Mouse (Mus musculus): Measurements from ENCODE around the gene Tshz2. TPM values are rescaled to one million over a fixed set of nuclear protein-coding genes. Genes with fewer than 3 reads are reported as not detected.

Tshz2 gene
- polyA plus RNA-seq, 1 experiment from 2014 or later: 5.9 TPM

DNA sequence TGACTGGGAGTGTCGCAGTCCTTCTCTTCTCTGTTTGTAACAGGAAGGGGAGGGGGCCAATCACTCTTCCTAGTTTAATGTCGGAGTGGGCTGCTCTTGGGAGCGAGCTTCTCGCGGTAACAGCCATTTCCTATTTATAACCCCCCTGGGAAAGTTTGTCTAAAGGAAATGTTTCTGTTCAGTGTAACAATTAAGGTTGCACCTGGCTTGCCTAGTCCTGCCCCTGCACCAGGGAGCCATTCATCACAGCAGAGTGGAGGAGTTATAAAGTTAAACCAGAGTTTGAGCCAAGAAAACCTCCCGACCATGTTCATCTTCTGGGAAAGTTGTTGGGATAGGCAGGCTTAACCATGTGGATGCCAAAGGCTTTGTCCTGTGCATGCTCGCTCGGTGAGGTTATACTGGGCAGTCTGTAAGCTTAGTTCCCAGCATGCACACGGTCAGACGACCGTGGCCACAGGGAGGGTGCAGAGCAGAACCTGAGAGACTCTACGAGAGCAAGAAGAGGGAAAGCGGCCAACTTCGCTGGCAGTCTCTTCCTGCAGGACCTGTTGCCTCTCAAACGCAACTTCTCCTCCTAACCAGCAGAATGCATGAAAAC is 437.9 kb downstream of the Tshz2 start:
- H3K4me2 ChIP-seq (ENCODE audit: low read depth, severe bottlenecking): peak overlapping the region; percentile 42
- peak overlapping the region; percentile 82 for H3K27ac ChIP-seq (replicated peaks; ENCODE audit: low read depth, low read length)
- peak; percentile 77 for DNase-seq (ENCODE audit: low spot score)
- no peaks in the 10 kb centered on the region for H3K36me3 ChIP-seq (ENCODE audit: control insufficient read depth, insufficient read depth, low read length)
- H3K27me3 ChIP-seq (ENCODE audit: control insufficient read depth, insufficient read depth, low read length): no peaks in the 10 kb centered on the region
- 0 out of 2 replicates have a peak overlapping the region, but pooled peaks have one; percentile 10 for H3K4me3 ChIP-seq (ENCODE audit: low read depth, low read length)
- no peaks in the 10 kb centered on the region for H3K9me3 ChIP-seq (ENCODE audit: control insufficient read depth, low read length)
- no peak overlapping the region; the same call in 1 of the 2 replicates for H3K9ac ChIP-seq (ENCODE audit: low read length)
- peak; percentile 89 for ATAC-seq (ENCODE audit: insufficient number of reproducible peaks, low FRiP score, low TSS enrichment, low read depth)
- peaks cover 20% of the 10 kb centered on the region for H3K4me1 ChIP-seq (ENCODE audit: control insufficient read depth, insufficient read depth, low read length)
- 8% methylated on average over 15 of the region's 15 CpGs for WGBS

DNA sequence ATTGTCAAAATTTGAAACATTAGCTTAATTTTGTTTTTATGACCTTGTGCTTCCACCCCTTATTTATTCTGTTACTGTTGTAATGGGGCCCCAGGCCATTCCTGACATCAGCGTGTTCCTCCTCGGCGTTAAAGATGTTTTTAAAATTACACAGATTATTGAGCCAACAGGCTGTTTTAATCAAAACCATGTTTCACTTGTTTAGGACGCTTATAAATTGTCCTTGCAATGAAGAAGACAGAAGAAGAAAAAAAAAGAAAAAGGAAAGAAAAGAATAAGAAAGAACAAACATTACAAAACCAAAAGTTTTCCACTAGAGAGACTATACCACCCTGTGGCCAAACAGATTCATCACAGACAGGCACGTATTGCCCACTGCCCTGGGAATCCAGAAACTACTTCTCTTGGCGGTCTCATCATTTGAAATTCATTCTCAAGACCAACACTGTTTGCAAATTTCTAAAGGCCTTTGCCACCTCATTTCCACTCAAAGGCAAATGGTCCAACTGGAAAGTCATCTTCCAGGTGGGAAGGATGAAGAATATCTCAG is 444.2 kb downstream of the Tshz2 start:
- no peak for DNase-seq (ENCODE audit: low spot score)
- 45% methylated on average over 6 of the region's 6 CpGs for WGBS

DNA sequence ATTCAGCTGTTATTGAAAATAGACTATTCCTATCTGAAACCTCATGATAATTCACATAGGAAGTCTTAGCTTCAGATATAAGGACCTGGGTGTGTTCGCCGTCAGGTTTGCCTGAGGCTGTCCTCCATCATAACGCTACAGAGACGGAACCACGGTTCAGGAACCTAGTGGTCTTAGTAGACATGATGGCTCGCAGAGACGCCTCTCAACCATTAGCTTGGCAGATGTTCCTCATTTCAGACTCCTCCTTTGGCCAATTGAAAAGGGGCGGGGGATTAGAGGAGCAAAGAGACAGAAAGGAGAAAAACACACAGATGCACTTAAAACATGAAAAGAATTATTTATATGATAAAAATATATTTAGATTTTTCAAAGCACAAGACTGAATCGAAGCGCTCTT is 445.2 kb downstream of the Tshz2 start:
- 77% methylated on average over 10 of the region's 10 CpGs for WGBS
- Histone ChIP-seq H3K27me3 (ENCODE audit: control insufficient read depth, insufficient read depth, low read length) (no peaks in the 10 kb centered on the region), H3K4me3 (ENCODE audit: low read depth, low read length) (no peak overlapping the region), H3K27ac (replicated peaks; ENCODE audit: low read depth, low read length) (no peak overlapping the region), H3K4me2 (ENCODE audit: low read depth, severe bottlenecking) (no peak overlapping the region), H3K9me3 (ENCODE audit: control insufficient read depth, low read length) (no peaks in the 10 kb centered on the region), H3K9ac (ENCODE audit: low read length) (no peak overlapping the region), H3K36me3 (ENCODE audit: control insufficient read depth, insufficient read depth, low read length) (no peaks in the 10 kb centered on the region), H3K4me1 (ENCODE audit: control insufficient read depth, insufficient read depth, low read length) (peaks cover 5% of the 10 kb centered on the region; the same call in 1 of the 2 replicates)
- DNase-seq (ENCODE audit: low spot score) (no peak), ATAC-seq (ENCODE audit: insufficient number of reproducible peaks, low FRiP score, low TSS enrichment, low read depth) (no peak)

More for the DNA sequence above, 444.2 kb downstream of the Tshz2 start:
- Histone ChIP-seq H3K27ac (replicated peaks; ENCODE audit: low read depth, low read length) (no peak overlapping the region), H3K9ac (ENCODE audit: low read length) (no peak overlapping the region), H3K27me3 (ENCODE audit: control insufficient read depth, insufficient read depth, low read length) (no peaks in the 10 kb centered on the region), H3K36me3 (ENCODE audit: control insufficient read depth, insufficient read depth, low read length) (no peaks in the 10 kb centered on the region), H3K4me3 (ENCODE audit: low read depth, low read length) (no peak overlapping the region), H3K4me2 (ENCODE audit: low read depth, severe bottlenecking) (no peak overlapping the region), H3K9me3 (ENCODE audit: control insufficient read depth, low read length) (no peaks in the 10 kb centered on the region), H3K4me1 (ENCODE audit: control insufficient read depth, insufficient read depth, low read length) (peaks cover 14% of the 10 kb centered on the region)
- ATAC-seq (ENCODE audit: insufficient number of reproducible peaks, low FRiP score, low TSS enrichment, low read depth): no peak

DNA sequence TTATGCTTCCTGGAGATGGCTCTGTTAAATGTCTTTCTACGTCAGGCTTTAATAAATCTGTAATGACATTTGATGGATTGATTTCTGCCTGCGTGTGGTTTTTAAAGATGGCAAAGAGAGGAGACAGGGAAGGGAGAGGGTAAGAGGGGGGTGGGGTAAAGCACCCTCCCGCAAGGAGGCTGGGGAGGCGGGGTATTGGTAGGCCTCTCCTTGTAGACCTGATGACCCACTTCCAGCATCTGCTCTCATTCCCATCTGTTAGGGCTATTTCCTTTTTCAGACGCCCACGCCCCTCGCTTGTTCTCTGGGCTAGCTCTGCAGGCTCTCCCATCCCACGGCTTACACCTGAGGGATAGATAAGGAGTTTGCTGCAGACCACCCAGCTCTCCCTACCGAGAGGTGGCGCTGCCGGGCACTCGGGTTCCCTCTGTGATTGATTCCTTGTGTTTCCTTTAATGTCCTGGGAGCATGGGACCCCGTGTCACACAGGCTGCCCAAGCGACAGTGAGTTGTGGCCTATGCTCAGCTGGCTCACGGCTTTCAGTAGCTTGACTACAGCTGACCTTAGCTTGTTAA is 445.7 kb downstream of the Tshz2 start:
- peaks cover 5% of the 10 kb centered on the region; the same call in 1 of the 2 replicates for H3K4me1 ChIP-seq (ENCODE audit: control insufficient read depth, insufficient read depth, low read length)
- H3K9ac ChIP-seq (ENCODE audit: low read length): no peak overlapping the region
- H3K4me2 ChIP-seq (ENCODE audit: low read depth, severe bottlenecking): no peak overlapping the region
- no peaks in the 10 kb centered on the region for H3K9me3 ChIP-seq (ENCODE audit: control insufficient read depth, low read length)
- H3K36me3 ChIP-seq (ENCODE audit: control insufficient read depth, insufficient read depth, low read length): no peaks in the 10 kb centered on the region
- H3K27me3 ChIP-seq (ENCODE audit: control insufficient read depth, insufficient read depth, low read length): no peaks in the 10 kb centered on the region
- H3K4me3 ChIP-seq (ENCODE audit: low read depth, low read length): no peak overlapping the region
- H3K27ac ChIP-seq (replicated peaks; ENCODE audit: low read depth, low read length): no peak overlapping the region
- 31% methylated on average over 15 of the region's 15 CpGs for WGBS
- ATAC-seq (ENCODE audit: insufficient number of reproducible peaks, low FRiP score, low TSS enrichment, low read depth): no peak
- DNase-seq (ENCODE audit: low spot score): peak; percentile 57

DNA sequence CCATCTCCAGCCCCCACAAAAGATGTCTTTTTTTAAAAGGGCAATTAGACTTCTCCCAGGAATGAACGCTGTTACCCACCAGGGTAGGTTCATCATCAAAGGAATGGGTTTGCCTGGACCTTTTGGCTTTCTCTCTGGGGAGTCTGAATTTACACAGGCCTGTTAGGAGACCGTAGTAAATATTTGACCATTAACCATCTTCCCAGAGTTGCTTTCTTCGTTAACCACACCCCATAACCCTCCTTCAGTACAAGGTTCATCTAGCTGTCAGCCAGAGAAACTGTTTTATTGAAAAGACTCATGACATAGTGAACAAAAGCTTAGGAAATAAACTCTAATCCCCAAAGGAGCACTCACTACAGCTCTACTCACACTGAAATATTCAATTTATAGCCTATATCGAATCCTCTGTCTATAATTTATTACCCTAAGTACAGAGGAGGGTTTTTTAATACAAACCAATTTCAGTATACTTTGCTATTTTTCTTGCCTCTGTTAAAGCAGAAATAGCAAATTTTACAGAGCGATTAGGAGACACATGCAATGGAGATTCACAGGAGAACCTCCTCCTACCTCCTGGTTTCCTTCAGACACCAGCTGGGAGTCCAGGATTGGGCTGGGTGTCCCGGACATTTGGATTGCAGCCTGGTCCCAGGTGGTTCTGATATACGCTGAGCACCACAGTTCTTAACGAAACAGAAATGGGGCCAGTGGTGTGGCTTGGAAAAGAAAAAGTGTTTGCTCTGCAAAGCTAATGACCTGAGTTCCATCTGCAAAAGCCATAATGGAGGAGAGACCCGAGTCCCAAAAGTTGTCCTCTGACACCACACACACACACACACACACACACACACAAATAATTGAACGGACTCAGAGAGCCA is 459.0 kb downstream of the Tshz2 start:
- no peak overlapping the region for H3K27ac ChIP-seq (replicated peaks; ENCODE audit: low read depth, low read length)
- H3K4me2 ChIP-seq (ENCODE audit: low read depth, severe bottlenecking): no peak overlapping the region
- H3K9me3 ChIP-seq (ENCODE audit: control insufficient read depth, low read length): no peaks in the 10 kb centered on the region
- no peak for ATAC-seq (ENCODE audit: insufficient number of reproducible peaks, low FRiP score, low TSS enrichment, low read depth)
- no peaks in the 10 kb centered on the region for H3K36me3 ChIP-seq (ENCODE audit: control insufficient read depth, insufficient read depth, low read length)
- peaks cover 6% of the 10 kb centered on the region; the same call in 1 of the 2 replicates for H3K4me1 ChIP-seq (ENCODE audit: control insufficient read depth, insufficient read depth, low read length)
- WGBS: 43% methylated on average over 10 of the region's 10 CpGs
- H3K9ac ChIP-seq (ENCODE audit: low read length): no peak overlapping the region
- H3K27me3 ChIP-seq (ENCODE audit: control insufficient read depth, insufficient read depth, low read length): no peaks in the 10 kb centered on the region
- no peak overlapping the region for H3K4me3 ChIP-seq (ENCODE audit: low read depth, low read length)
- no peak for DNase-seq (ENCODE audit: low spot score)

DNA sequence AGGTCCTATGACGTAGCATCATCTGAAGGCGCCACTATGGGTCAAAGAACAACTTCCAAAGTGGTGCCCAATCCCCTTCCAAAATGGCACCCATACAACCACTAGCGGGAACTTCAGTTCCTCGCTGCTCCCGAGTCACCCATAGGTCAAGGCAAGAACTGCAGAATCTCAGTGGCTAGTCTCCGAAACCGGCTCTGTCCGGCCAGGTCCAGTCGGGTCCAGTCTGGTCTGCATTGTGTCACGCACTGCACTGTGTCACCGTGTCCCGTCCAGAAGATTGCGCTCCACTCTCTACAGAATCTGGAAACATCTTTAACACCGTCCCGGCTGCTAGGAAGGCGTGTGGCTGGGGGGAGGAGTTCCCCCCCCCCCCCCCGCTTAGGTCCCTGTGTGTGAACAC is 461.4 kb downstream of the Tshz2 start:
- no peak overlapping the region for H3K4me2 ChIP-seq (ENCODE audit: low read depth, severe bottlenecking)
- no peaks in the 10 kb centered on the region for H3K36me3 ChIP-seq (ENCODE audit: control insufficient read depth, insufficient read depth, low read length)
- WGBS: 92% methylated on average over 17 of the region's 17 CpGs
- H3K4me3 ChIP-seq (ENCODE audit: low read depth, low read length): no peak overlapping the region
- no peak overlapping the region for H3K9ac ChIP-seq (ENCODE audit: low read length)
- ATAC-seq (ENCODE audit: insufficient number of reproducible peaks, low FRiP score, low TSS enrichment, low read depth): no peak
- no peak overlapping the region for H3K27ac ChIP-seq (replicated peaks; ENCODE audit: low read depth, low read length)
- H3K4me1 ChIP-seq (ENCODE audit: control insufficient read depth, insufficient read depth, low read length): peaks cover 6% of the 10 kb centered on the region; the same call in 1 of the 2 replicates
- DNase-seq (ENCODE audit: low spot score): no peak
- H3K27me3 ChIP-seq (ENCODE audit: control insufficient read depth, insufficient read depth, low read length): no peaks in the 10 kb centered on the region
- no peaks in the 10 kb centered on the region for H3K9me3 ChIP-seq (ENCODE audit: control insufficient read depth, low read length)

DNA sequence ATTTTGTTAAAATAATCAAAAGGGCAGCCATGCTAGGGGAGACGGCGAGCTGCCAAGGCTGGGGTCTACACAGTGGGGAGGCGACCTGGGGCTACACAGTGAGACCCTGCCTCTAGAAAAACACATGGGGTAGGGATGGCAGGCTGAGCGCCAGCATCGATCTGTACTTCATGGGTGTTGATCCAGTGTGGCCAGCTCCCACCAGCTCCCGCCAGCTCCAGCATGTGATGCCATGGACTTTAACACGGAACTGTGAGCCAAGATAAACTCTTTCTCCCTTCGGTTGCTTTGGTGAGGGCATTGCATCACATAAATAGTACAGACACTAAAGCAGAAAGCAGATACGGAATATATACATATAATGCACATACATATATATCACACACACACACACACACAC is 462.1 kb downstream of the Tshz2 start:
- H3K4me1 ChIP-seq (ENCODE audit: control insufficient read depth, insufficient read depth, low read length): peaks cover 6% of the 10 kb centered on the region; the same call in 1 of the 2 replicates
- no peaks in the 10 kb centered on the region for H3K27me3 ChIP-seq (ENCODE audit: control insufficient read depth, insufficient read depth, low read length)
- no peak overlapping the region for H3K27ac ChIP-seq (replicated peaks; ENCODE audit: low read depth, low read length)
- H3K4me2 ChIP-seq (ENCODE audit: low read depth, severe bottlenecking): no peak overlapping the region
- no peaks in the 10 kb centered on the region for H3K9me3 ChIP-seq (ENCODE audit: control insufficient read depth, low read length)
- no peaks in the 10 kb centered on the region for H3K36me3 ChIP-seq (ENCODE audit: control insufficient read depth, insufficient read depth, low read length)
- ATAC-seq (ENCODE audit: insufficient number of reproducible peaks, low FRiP score, low TSS enrichment, low read depth): no peak
- 90% methylated on average over 9 of the region's 9 CpGs for WGBS
- DNase-seq (ENCODE audit: low spot score): no peak
- no peak overlapping the region for H3K9ac ChIP-seq (ENCODE audit: low read length)
- H3K4me3 ChIP-seq (ENCODE audit: low read depth, low read length): no peak overlapping the region

DNA sequence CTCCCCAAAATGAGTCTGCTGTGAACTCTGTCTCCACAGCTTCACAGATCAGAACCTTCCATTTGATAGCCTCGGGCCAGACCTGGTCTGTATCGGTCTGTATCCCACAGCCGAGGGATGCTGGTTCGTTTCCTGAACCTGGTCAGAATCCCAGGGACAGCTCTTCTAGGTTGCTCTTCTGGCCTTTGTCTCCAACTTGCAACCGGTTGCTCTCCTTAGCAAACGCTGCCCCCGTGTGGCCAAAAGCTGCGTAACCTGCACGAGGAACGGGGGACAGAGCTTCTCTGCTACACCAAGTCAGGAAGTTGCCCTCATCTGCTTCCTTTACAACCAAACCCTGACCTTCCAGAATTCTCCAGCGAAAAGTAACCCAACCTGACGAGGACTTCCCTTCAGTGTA is 468.3 kb downstream of the Tshz2 start:
- peak; percentile 99 for DNase-seq (ENCODE audit: low spot score)
- H3K36me3 ChIP-seq (ENCODE audit: control insufficient read depth, insufficient read depth, low read length): no peaks in the 10 kb centered on the region
- no peaks in the 10 kb centered on the region for H3K4me1 ChIP-seq (ENCODE audit: control insufficient read depth, insufficient read depth, low read length)
- H3K4me3 ChIP-seq (ENCODE audit: low read depth, low read length): no peak overlapping the region
- H3K27me3 ChIP-seq (ENCODE audit: control insufficient read depth, insufficient read depth, low read length): no peaks in the 10 kb centered on the region
- H3K9ac ChIP-seq (ENCODE audit: low read length): peak overlapping the region; percentile 3; the same call in 1 of the 2 replicates
- 5% methylated on average over 12 of the region's 12 CpGs for WGBS
- H3K27ac ChIP-seq (replicated peaks; ENCODE audit: low read depth, low read length): no peak overlapping the region
- no peak for ATAC-seq (ENCODE audit: insufficient number of reproducible peaks, low FRiP score, low TSS enrichment, low read depth)
- no peaks in the 10 kb centered on the region for H3K9me3 ChIP-seq (ENCODE audit: control insufficient read depth, low read length)
- H3K4me2 ChIP-seq (ENCODE audit: low read depth, severe bottlenecking): no peak overlapping the region
